Mouse (Mus musculus) liver, embryonic 14.5 days (tissue): ENCODE measurements around the gene Snrpn. TPM values are rescaled to one million over a fixed set of nuclear protein-coding genes. Genes with fewer than 3 reads are reported as not detected.

Source experiments
- ATAC-seq: fragments of 200-750 bp; cut with Nextera tagmentation; 2 replicates; pipeline ENCODE4 v1.8.0; 2017; ENCODE audit warnings: moderate number of reproducible peaks, mild to moderate bottlenecking, moderate library complexity; ENCODE audit not compliant: insufficient read depth
- DNase-seq, 3 experiments: peaks; one replicate each; pipeline ENCODE4 v3.0.0-alpha.2; 2012 to 2013; ENCODE audit warnings: low read depth in 3 of 3, low spot score in 3 of 3
- H3K27ac ChIP-seq: fragments of 300-500 bp; sonication (generic); 2 replicates; pipeline ENCODE4 v1.5.1; 2014; ENCODE audit warnings: moderate library complexity, mild to moderate bottlenecking, control low read depth, inconsistent platforms
- H3K27me3 ChIP-seq: fragments of 300-500 bp; sonication (generic); 2 replicates; pipeline ENCODE4 v1.6.1; 2014; ENCODE audit warnings: mild to moderate bottlenecking, low read length, moderate library complexity; ENCODE audit not compliant: control insufficient read depth, insufficient read depth
- H3K36me3 ChIP-seq: fragments of 300-500 bp; sonication (generic); replicated peaks from 2 replicates; pipeline ENCODE4 v1.6.1; 2014; ENCODE audit warnings: low read depth; ENCODE audit not compliant: control insufficient read depth, insufficient read depth
- H3K4me1 ChIP-seq, 2 experiments: fragments of 200-500 bp in 1 of 2; fragments of 300-500 bp in 1 of 2; sonication (generic) in 1 of 2; replicated peaks; 2 replicates each; pipeline ENCODE4 v1.6.1; 2012 to 2014; ENCODE audit warnings: antibody characterized with exemption in 1 of 2, inconsistent platforms in 1 of 2, low read length in 1 of 2; ENCODE audit not compliant: control insufficient read depth in 2 of 2, insufficient read depth in 2 of 2
- H3K4me2 ChIP-seq: fragments of 300-500 bp; sonication (generic); 2 replicates; pipeline ENCODE4 v1.6.1; 2014; ENCODE audit warnings: low read depth, mild to moderate bottlenecking, control low read depth, moderate library complexity
- H3K4me3 ChIP-seq, 2 experiments: fragments of 200-500 bp in 1 of 2; fragments of 300-500 bp in 1 of 2; sonication (generic) in 1 of 2; 2 replicates each; pipeline ENCODE4 v1.5.1; 2012 to 2014; ENCODE audit warnings: low read depth in 2 of 2, low read length in 2 of 2, mild to moderate bottlenecking in 2 of 2, control low read depth in 1 of 2, inconsistent platforms in 1 of 2, moderate library complexity in 1 of 2; ENCODE audit not compliant: insufficient read depth in 1 of 2
- H3K9ac ChIP-seq: fragments of 300-500 bp; sonication (generic); replicated peaks from 2 replicates; pipeline ENCODE4 v1.6.1; 2014; ENCODE audit warnings: mild to moderate bottlenecking, control low read depth, moderate library complexity
- H3K9me3 ChIP-seq: fragments of 300-500 bp; sonication (generic); 2 replicates; pipeline ENCODE4 v1.6.1; 2016; ENCODE audit warnings: low read length, mixed read lengths; ENCODE audit not compliant: control insufficient read depth
- CTCF ChIP-seq: IDR thresholded peaks from 2 replicates; pipeline ENCODE4 v1.5.1; 2016; ENCODE audit warnings: antibody characterized with exemption, low read depth, control low read depth
- EP300 ChIP-seq: IDR thresholded peaks from 2 replicates; pipeline ENCODE4 v1.6.1; 2016; ENCODE audit warnings: antibody characterized with exemption, low read depth
- WGBS: fragments of 180-500 bp; shearing (Covaris S2); extraction: QIAGEN DNeasy Blood & Tissue Kit; methylation state at CpG from one replicate; pipeline ENCODE4 v1.1.7; 2014; ENCODE audit not compliant: insufficient replicate concordance; 5-methylcytosine and 5-hydroxymethylcytosine counted together
- polyA plus RNA-seq, 2 experiments: library from polyadenylated mRNA; depleted of rRNA in 1 of 2; stranded (reverse) in 1 of 2; unstranded in 1 of 2; fragments of >200 nt; fragmentation: Nextera tagmentation in 1 of 2; extraction: Ambion mirVana in 1 of 2; gene quantifications; 2 replicates each; pipeline versions ENCODE4 v1.2.1 to v1.2.3; 2012 to 2014

The Snrpn gene
- polyA plus RNA-seq, 2 experiments = 5.2 to 5.5 TPM

DNA sequence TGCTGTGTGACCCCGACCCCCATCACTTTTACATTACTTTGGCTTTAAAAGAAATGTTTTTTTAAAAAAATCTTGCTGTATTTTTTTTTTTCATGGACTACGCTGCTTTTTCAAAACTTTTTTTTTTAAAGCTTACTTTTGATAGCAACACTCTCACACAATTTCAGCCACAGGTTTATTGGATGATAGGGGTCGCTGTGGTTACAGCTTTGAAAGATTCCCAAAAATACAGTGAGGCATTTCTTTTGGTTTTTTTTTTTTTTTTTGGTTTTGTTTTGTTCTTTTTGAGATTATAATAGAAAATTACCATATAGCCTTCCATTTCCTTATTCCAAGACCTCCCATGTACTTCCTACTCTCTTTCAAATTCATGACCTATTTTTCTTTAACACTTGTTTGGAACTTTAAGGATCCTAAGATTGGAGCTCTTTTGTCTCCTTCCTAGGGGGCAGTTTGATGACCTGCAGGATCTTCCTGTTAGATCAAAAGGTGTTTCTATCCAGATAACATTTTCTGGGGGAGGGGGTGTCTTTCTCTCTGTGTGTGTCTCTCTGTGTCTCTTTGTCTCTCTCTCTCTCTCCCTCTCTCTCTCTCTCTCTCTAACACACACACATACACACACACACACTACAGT lies 132.2 kb downstream of the Snrpn start:
- Histone ChIP-seq H3K36me3 (no peaks in the 10 kb centered on the region), H3K27ac (no peak overlapping the region), H3K4me3 (no peak overlapping the region), H3K27me3 (no peaks in the 10 kb centered on the region), H3K4me1 (0 out of 4 replicates have a peak, but pooled peaks cover 0 to 3% of the 10 kb centered on the region in 2 experiments), H3K9me3 (no peaks in the 10 kb centered on the region), H3K4me2 (no peak overlapping the region), H3K9ac (no peak overlapping the region)
- 33% methylated on average over 3 of the region's 3 CpGs for WGBS
- TF ChIP-seq CTCF = no peak
- no peak for TF ChIP-seq EP300
- ATAC-seq (no peak), DNase-seq (no peak)

GRCm38 (mm10) chr7:60006262-60006661 lies 133.8 kb downstream of the Snrpn start:
- Histone ChIP-seq H3K4me3 (no peak overlapping the region), H3K9ac (no peak overlapping the region), H3K27ac (no peak overlapping the region), H3K36me3 (no peaks in the 10 kb centered on the region), H3K4me1 (0 out of 4 replicates have a peak, but pooled peaks cover 0 to 6% of the 10 kb centered on the region in 2 experiments), H3K4me2 (no peak overlapping the region), H3K9me3 (no peaks in the 10 kb centered on the region), H3K27me3 (no peaks in the 10 kb centered on the region)
- ATAC-seq = no peak
- TF ChIP-seq CTCF (no peak), EP300 (no peak)
- 46% methylated on average over 2 of the region's 2 CpGs for WGBS
- no peak for DNase-seq

DNA sequence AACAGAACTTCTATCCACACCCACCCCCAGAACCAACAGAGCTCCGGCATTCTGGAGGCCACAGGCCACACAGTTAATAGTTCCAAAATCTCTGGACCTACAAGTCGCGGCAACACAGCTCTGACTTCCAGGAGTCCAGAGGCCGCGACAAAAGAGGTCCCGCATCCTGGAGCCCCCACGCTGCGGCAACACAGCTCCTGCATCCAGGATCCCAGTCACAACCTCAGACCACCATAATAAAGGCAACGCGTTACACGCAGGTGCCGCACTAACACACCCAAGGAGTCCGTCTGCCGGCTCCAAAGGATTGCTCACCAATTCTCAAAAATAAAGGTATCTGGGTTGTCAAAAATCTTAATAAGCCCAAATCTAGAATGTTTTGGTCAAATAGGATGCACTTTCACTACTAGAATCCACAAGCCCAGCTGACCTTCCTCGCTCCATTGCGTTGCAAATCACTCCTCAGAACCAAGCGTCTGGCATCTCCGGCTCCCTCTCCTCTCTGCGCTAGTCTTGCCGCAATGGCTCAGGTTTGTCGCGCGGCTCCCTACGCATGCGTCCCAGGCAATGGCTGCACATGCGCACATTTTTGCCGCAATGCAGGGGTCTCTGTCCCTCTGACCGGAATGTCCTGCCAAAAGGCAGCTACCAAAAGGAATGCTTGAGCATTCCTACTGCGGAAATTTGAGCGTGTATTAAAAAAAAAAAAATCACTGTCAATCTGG lies 135.3 kb downstream of the Snrpn start, which contains the start of the genes Snurf and Gm38393:
Snurf (minus strand) TSS at position 444 of the 725 bp plus-strand sequence.
Gm38393 (minus strand) TSS at position 459 of the 725 bp plus-strand sequence.
- WGBS = 39% methylated on average over 30 of the region's 30 CpGs
- DNase-seq = peak in 1 of 3 experiments; percentile 1
- Histone ChIP-seq H3K4me2 (peak within 1 kb of the TSS; percentile 64), H3K9me3 (no peaks in the 10 kb centered on the region), H3K27me3 (no peaks in the 10 kb centered on the region), H3K4me1 (0 out of 4 replicates have a peak, but pooled peaks cover 0 to 6% of the 10 kb centered on the region in 2 experiments), H3K4me3 (peak within 1 kb of the TSS; percentile 47 to 52), H3K36me3 (no peaks in the 10 kb centered on the region), H3K27ac (no peak within 1 kb of the TSS), H3K9ac (peak within 1 kb of the TSS; percentile 43)
- no peak for TF ChIP-seq CTCF
- no peak for TF ChIP-seq EP300
- ATAC-seq = peak; percentile 32; the same call in 1 of the 2 replicates

DNA sequence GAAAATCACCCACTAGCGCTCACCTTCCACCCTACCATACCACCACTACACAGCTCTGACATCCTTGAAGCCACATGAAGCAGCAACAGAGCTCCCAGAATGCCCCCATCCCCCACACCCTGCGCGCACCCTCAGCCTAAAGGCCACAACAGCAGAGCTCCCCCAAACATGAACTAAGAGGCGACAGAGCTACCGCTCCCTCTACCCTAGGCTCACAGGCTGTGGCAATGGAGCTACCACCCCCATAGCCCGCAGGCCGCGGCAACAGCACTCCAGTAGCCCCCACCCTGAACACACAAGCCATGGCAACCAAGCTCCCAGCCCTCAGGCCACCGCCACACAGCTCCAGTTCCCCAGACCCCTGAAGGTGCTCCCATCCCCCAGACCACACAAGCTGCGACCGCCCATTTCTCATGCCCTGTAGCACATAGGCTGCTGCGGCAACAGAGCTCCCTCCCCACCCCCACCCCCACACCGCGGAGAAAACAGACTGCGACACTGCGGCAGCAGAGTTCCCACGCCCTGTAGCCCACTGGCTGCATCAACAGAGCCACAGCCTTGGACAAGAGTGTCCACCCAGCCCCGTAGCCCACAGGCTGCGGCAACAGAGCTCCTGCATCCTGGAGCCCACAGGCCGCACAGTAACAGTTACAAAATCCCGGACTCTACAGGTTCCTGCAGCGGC lies 136.0 kb downstream of the Snrpn start:
- peak overlapping the region; percentile 64 for H3K4me2 ChIP-seq
- ATAC-seq = peak; percentile 70; the same call in 1 of the 2 replicates
- TF ChIP-seq CTCF (no peak), EP300 (no peak)
- 0 out of 4 replicates have a peak, but pooled peaks cover 0 to 6% of the 10 kb centered on the region in 2 experiments for H3K4me1 ChIP-seq
- peak overlapping the region; percentile 43 for H3K9ac ChIP-seq
- H3K27ac ChIP-seq = no peak overlapping the region
- no peaks in the 10 kb centered on the region for H3K27me3 ChIP-seq
- peak in 1 of 3 experiments; percentile 1 for DNase-seq
- no peaks in the 10 kb centered on the region for H3K9me3 ChIP-seq
- H3K4me3 ChIP-seq = peak overlapping the region; percentile 47 to 52
- WGBS = 47% methylated on average over 22 of the region's 22 CpGs
- no peaks in the 10 kb centered on the region for H3K36me3 ChIP-seq
